Mouse (Mus musculus) liver, embryonic 14 days (tissue): ENCODE data around the gene Cnga2. TPM values are rescaled to one million over a fixed set of nuclear protein-coding genes. Genes with fewer than 3 reads are reported as not detected.

Experiments
- polyA plus RNA-seq: library from polyadenylated mRNA; depleted of rRNA; stranded (reverse); fragments of >200 nt; gene quantifications from 2 replicates; pipeline ENCODE4 v1.2.3, GENCODE M21; 2012; rRNA removed

Gene Cnga2
- 0.01 and 0.02 TPM in 2 replicates for polyA plus RNA-seq

GRCm38 (mm10) chrX:71991549-71991948, at the start of gene Cnga2:
Cnga2 (plus strand) TSS chrX:71991849.

GRCm38 (mm10) chrX:71962073-71963051, 29.3 kb upstream of the Cnga2 start, which contains the start of gene Prrg3:
Prrg3 (plus strand) TSS chrX:71962624.

GRCm38 (mm10) chrX:71972686-71973085, 19.0 kb upstream of the Cnga2 start, which contains the start of gene Fate1:
Fate1 (plus strand) TSS chrX:71972986.

Other genes with a start within 250 kb of the Cnga2 start
- 3.8 and 5.0 TPM in 2 replicates for gene Vma21, start 175.9 kb upstream of the Cnga2 start, polyA plus RNA-seq
- 0.11 and 0.14 TPM in 2 replicates for gene Gm1141, start 70.8 kb upstream of the Cnga2 start, polyA plus RNA-seq
- gene Prrg3, start 29.2 kb upstream of the Cnga2 start, polyA plus RNA-seq, result 0.88 and 1.0 TPM in 2 replicates
- gene Fate1, start 18.9 kb upstream of the Cnga2 start, polyA plus RNA-seq, result not detected in 2 replicates
- gene Magea4, start 230.2 kb downstream of the Cnga2 start, polyA plus RNA-seq, result not detected in 2 replicates